In the genomic region with DNA sequence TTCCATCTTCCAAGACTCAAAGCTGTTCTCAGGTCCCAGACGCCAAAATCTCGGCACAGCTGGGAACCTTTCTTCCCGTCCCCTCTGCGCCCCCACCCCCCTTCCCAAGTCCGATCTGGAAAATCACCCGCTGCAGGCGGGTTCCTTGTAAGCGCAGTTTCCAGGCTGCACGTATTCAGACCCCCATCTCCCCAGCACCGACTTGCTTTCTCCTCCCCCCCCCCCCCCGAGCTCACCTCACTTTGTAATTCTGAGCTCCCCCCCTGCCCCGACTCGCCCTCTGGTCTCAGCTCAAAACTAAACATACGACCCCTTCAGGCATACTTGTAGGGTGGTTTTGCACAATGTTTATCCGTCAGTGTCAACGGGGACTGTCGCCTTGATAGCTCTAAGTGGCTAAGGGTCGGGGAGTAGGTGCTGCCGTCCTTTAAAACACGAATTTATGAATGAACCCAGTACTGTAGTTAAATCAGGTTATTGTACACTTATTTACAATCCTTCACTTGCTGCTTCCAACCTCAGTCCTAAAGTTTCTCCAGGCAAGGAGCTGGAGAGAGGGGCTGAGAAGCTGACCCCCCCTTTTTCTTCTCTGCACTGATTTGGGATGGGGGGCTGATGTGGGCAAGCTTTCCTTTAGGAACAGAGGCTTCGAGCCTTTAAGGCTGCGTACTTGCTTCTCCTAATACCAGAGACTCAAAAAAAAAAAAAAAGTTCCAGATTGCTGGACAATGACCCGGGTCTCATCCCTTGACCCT, we compare ENCODE assay signal across 7 mouse cellular contexts. TPM values are rescaled to one million over a fixed set of nuclear protein-coding genes. Genes with fewer than 3 reads are reported as not detected.
DNase-seq lines count a peak whose midpoint lies in the region; ATAC-seq and TF ChIP-seq lines count a peak whose summit lies in the region.

No protein-coding gene starts in this region.

- TF ChIP-seq CTCF in midbrain, postnatal 0 days (IDR thresholded peaks at IDR 0.05), result peak; percentile 35

- no peak for DNase-seq in lung, postnatal 14 days
- DNase-seq in embryo, embryonic 11 days, result peak; percentile 49
- DNase-seq in midbrain, postnatal 0 days (ENCODE audit: low spot score), result no peak
- DNase-seq in left cerebral cortex, adult 18-20 months (ENCODE audit: low spot score in 2 of 2), result no peak
- DNase-seq in ovary, postnatal 10 days (ENCODE audit: low spot score), result no peak

- under 1% methylated on average over 22 of the region's 23 CpGs for WGBS in lung, embryonic 15.5 days
- under 1% methylated on average over 23 of the region's 23 CpGs for WGBS in hindbrain, embryonic 16.5 days
- 1% methylated on average over 23 of the region's 23 CpGs for WGBS in midbrain, postnatal 0 days

- H3K4me3 ChIP-seq in lung, embryonic 15.5 days, result peak overlapping the region; percentile 63
- H3K4me3 ChIP-seq in hindbrain, embryonic 16.5 days (ENCODE audit: low read length), result peak overlapping the region; percentile 42
- H3K4me3 ChIP-seq in midbrain, postnatal 0 days (ENCODE audit: low read depth, low read length), result peak overlapping the region; percentile 55

- peak overlapping the region; percentile 71 for H3K27ac ChIP-seq in lung, embryonic 15.5 days
- H3K27ac ChIP-seq in hindbrain, embryonic 16.5 days (ENCODE audit: low read depth, low read length), result peak overlapping the region; percentile 12; the same call in 1 of the 2 replicates
- peak overlapping the region; percentile 72 for H3K27ac ChIP-seq in midbrain, postnatal 0 days (ENCODE audit: low read depth, low read length)

- H3K9ac ChIP-seq in lung, embryonic 15.5 days, result peak overlapping the region; percentile 35
- peak overlapping the region; percentile 71 for H3K9ac ChIP-seq in hindbrain, embryonic 16.5 days (ENCODE audit: low read depth, low read length)
- H3K9ac ChIP-seq in midbrain, postnatal 0 days (replicated peaks; ENCODE audit: low read length, poor library complexity, severe bottlenecking), result peak overlapping the region; percentile 70

- peaks cover 29% of the 10 kb centered on the region for H3K27me3 ChIP-seq in lung, embryonic 15.5 days
- peaks cover 11% of the 10 kb centered on the region for H3K27me3 ChIP-seq in hindbrain, embryonic 16.5 days (replicated peaks; ENCODE audit: control insufficient read depth, insufficient read depth, low read length)
- peaks cover 15% of the 10 kb centered on the region for H3K27me3 ChIP-seq in midbrain, postnatal 0 days (ENCODE audit: insufficient read depth, low read length)

- peaks cover 32% of the 10 kb centered on the region for H3K4me1 ChIP-seq in lung, embryonic 15.5 days
- peaks cover 25% of the 10 kb centered on the region for H3K4me1 ChIP-seq in hindbrain, embryonic 16.5 days (ENCODE audit: control insufficient read depth, insufficient read depth, low read depth, low read length)
- peaks cover 9% of the 10 kb centered on the region for H3K4me1 ChIP-seq in midbrain, postnatal 0 days (ENCODE audit: insufficient read depth, low read length)

- no peaks in the 10 kb centered on the region for H3K36me3 ChIP-seq in lung, embryonic 15.5 days
- H3K36me3 ChIP-seq in hindbrain, embryonic 16.5 days (ENCODE audit: control insufficient read depth, insufficient read depth, low read length), result no peaks in the 10 kb centered on the region
- H3K36me3 ChIP-seq in midbrain, postnatal 0 days (ENCODE audit: insufficient read depth, low read length), result no peaks in the 10 kb centered on the region

- no peaks in the 10 kb centered on the region for H3K9me3 ChIP-seq in lung, embryonic 15.5 days
- no peaks in the 10 kb centered on the region for H3K9me3 ChIP-seq in hindbrain, embryonic 16.5 days (ENCODE audit: control insufficient read depth, low read length)
- no peaks in the 10 kb centered on the region for H3K9me3 ChIP-seq in midbrain, postnatal 0 days (ENCODE audit: low read length)

- H3K4me2 ChIP-seq in lung, embryonic 15.5 days, result peak overlapping the region; percentile 99
- peak overlapping the region; percentile 96 for H3K4me2 ChIP-seq in hindbrain, embryonic 16.5 days (ENCODE audit: low read length)
- H3K4me2 ChIP-seq in midbrain, postnatal 0 days (ENCODE audit: low read depth, low read length, poor library complexity, severe bottlenecking), result peak overlapping the region; percentile 100

- ATAC-seq in lung, embryonic 15.5 days (ENCODE audit: borderline replicate concordance, extremely low read depth, low FRiP score, low TSS enrichment), result no peak
- peak; percentile 4; the same call in 1 of the 2 replicates for ATAC-seq in hindbrain, embryonic 16.5 days
- ATAC-seq in midbrain, postnatal 0 days (ENCODE audit: low FRiP score), result peak; percentile 8; the same call in 1 of the 2 replicates

RNA-seq across cellular contexts. Expression of a gene that starts 0.9 kb away (rescaled TPM):
- polyA plus RNA-seq in lung, embryonic 15.5 days (2015; fragmentation: Nextera tagmentation; extraction: Ambion mirVana), result 5.5 and 5.7 TPM in 2 replicates
- polyA plus RNA-seq in hindbrain, embryonic 16.5 days (2015; fragmentation: Nextera tagmentation; extraction: Ambion mirVana), result 3.9 and 4.3 TPM in 2 replicates
- total RNA-seq in midbrain, postnatal 0 days (2014; rRNA removed), result 9.7 and 14.6 TPM in 2 replicates
- polyA plus RNA-seq in midbrain, postnatal 0 days (2015; fragmentation: Nextera tagmentation; extraction: Ambion mirVana), result 7.3 and 10.0 TPM in 2 replicates
- 10 to 100 TPM; 65.4 to 77.2 TPM for total RNA-seq in left cerebral cortex, adult 18-20 months (2021)

Comparison
In these comparisons a context has a peak if more than half of its experiments do, and no peak if none do; other contexts are left out.
1. H3K27ac ChIP-seq: peak in every context shown above with its lines; median percentile 72 in midbrain, postnatal 0 days; 71 in lung, embryonic 15.5 days; 12 in hindbrain, embryonic 16.5 days.